Mouse (Mus musculus): Measurements from ENCODE around the gene Gm44511. TPM values are rescaled to one million over a fixed set of nuclear protein-coding genes. Genes with fewer than 3 reads are reported as not detected.

Gm44511 gene
- not detected for total RNA-seq (2021)
- long read RNA-seq, experiment 1, partial matches to known transcripts: 0 of 6 reads
- long read RNA-seq, experiment 1, other reads (novel, unspliced or antisense): 6 of 6 reads
- long read RNA-seq, experiment 2, partial matches to known transcripts: 0 of 1 reads
- long read RNA-seq, experiment 2, other reads (novel, unspliced or antisense): 1 of 1 reads

- DNase-seq: no peak
These were observed at the start of gene Gm44511, which contains the start of gene Klrb1b for GRCm38 (mm10) chr6:128826132-128826531. Gene Gm44511, minus strand, starts transcription at chr6:128826315. Gene Klrb1b, minus strand, starts transcription at chr6:128826331.

- DNase-seq: no peak
These were observed 45.9 kb upstream of the Gm44511 start for GRCm38 (mm10) chr6:128871910-128872610.

- DNase-seq: no peak
These were observed 42.7 kb upstream of the Gm44511 start for GRCm38 (mm10) chr6:128868861-128869260.

- no peak for DNase-seq
These were observed 31.9 kb upstream of the Gm44511 start for GRCm38 (mm10) chr6:128857976-128858375.

GRCm38 (mm10) chr6:128856250-128856649 lies 30.1 kb upstream of the Gm44511 start:
- DNase-seq: peak; percentile 63

GRCm38 (mm10) chr6:128855477-128855876 lies 29.4 kb upstream of the Gm44511 start:
- no peak for DNase-seq

- DNase-seq: no peak
These were observed 28.8 kb upstream of the Gm44511 start for GRCm38 (mm10) chr6:128854895-128855294.

- peak; percentile 65 for DNase-seq
These were observed 28.1 kb upstream of the Gm44511 start for GRCm38 (mm10) chr6:128854024-128854820.

- no peak for DNase-seq
These were observed 26.7 kb upstream of the Gm44511 start for GRCm38 (mm10) chr6:128852766-128853165.

- DNase-seq: no peak
These were observed 25.0 kb upstream of the Gm44511 start for GRCm38 (mm10) chr6:128851151-128851550.

- no peak for DNase-seq
These were observed 24.6 kb upstream of the Gm44511 start for GRCm38 (mm10) chr6:128850671-128851070.

GRCm38 (mm10) chr6:128849902-128850301 lies 23.8 kb upstream of the Gm44511 start:
- peak; percentile 41 for DNase-seq

- no peak for DNase-seq
These were observed 21.3 kb upstream of the Gm44511 start for GRCm38 (mm10) chr6:128847401-128847800.

GRCm38 (mm10) chr6:128845998-128846542 lies 20.0 kb upstream of the Gm44511 start:
- DNase-seq: no peak

- DNase-seq: peak; percentile 91
These were observed 19.3 kb upstream of the Gm44511 start for GRCm38 (mm10) chr6:128845319-128845979.

- DNase-seq: no peak
These were observed 18.5 kb upstream of the Gm44511 start for GRCm38 (mm10) chr6:128844586-128845080.

GRCm38 (mm10) chr6:128844131-128844530 lies 18.0 kb upstream of the Gm44511 start:
- no peak for DNase-seq

- DNase-seq: peak; percentile 46
These were observed 17.4 kb upstream of the Gm44511 start for GRCm38 (mm10) chr6:128843479-128843992.

GRCm38 (mm10) chr6:128842945-128843478 lies 16.9 kb upstream of the Gm44511 start:
- DNase-seq: peak; percentile 80

GRCm38 (mm10) chr6:128842356-128842944 lies 16.3 kb upstream of the Gm44511 start:
- no peak for DNase-seq
